Mouse (Mus musculus): ENCODE measurements at regions not wholly inside any gene's neighbourhood (a gene's known extent, or its start where the extent isn't known, plus 50 kb on each side); places are given as distances from the start of the nearest gene placed in this dataset.
"Not testable (repeated sequence)": the region's sequence is repeated elsewhere in the genome, so short reads cannot be mapped to it uniquely, and the experiment has no call there.

DNA sequence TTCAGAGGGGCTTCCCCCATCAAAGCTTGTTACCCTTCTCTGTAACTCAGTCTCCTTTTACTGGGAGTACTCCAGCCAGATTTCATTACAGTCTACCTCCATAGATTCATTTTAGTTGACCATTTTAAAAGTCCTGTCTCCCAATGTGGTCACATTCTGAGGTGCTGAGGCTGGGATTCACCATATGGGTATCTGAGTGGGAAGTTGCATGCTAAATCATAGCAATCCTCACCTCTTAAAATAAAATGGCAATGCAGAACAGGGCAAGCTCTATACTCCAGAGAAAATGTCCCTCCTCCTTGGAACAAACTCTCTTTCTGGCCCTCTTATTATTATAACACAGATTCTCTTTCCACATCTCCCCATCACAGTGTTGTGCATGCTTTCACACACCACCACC, 143.8 kb upstream of the Pou1f1 start:
- Histone ChIP-seq H3K9ac (replicated peaks; ENCODE audit: low read length, poor library complexity, severe bottlenecking) (no peak overlapping the region), H3K4me2 (ENCODE audit: low read depth, low read length, poor library complexity, severe bottlenecking) (no peak overlapping the region), H3K27me3 (ENCODE audit: insufficient read depth, low read length) (no peaks in the 10 kb centered on the region), H3K36me3 (ENCODE audit: insufficient read depth, low read length) (no peaks in the 10 kb centered on the region), H3K4me3 (ENCODE audit: low read depth, low read length) (no peak overlapping the region), H3K4me1 (ENCODE audit: insufficient read depth, low read length) (no peaks in the 10 kb centered on the region), H3K9me3 (ENCODE audit: low read length) (no peaks in the 10 kb centered on the region), H3K27ac (ENCODE audit: low read depth, low read length) (no peak overlapping the region)
- DNase-seq (ENCODE audit: low spot score) = no peak
- no peak for ATAC-seq (ENCODE audit: low FRiP score)
- no peak for TF ChIP-seq CTCF (IDR thresholded peaks at IDR 0.05)

DNA sequence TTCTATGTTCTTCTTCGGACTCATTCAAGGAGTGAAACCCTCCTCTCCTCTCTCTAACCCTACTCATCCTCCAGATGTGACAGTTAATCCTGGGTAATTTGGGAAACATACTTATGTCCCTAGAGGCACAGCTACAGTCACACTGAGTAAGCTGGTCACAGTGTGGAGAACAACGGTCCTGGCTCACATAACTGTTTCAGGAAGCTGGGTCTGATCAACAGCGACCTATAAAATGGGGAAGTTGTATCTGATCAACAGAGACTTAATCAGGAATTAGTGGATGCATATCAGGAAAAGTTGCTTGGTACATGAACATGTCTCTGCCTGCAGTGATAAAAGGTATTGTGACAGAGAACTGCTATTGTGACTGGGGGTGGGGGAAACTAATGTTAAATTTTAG, 142.0 kb upstream of the Pou1f1 start:
- Histone ChIP-seq H3K4me2 (ENCODE audit: low read depth, low read length, poor library complexity, severe bottlenecking) (no peak overlapping the region), H3K27ac (ENCODE audit: low read depth, low read length) (no peak overlapping the region), H3K4me3 (ENCODE audit: low read depth, low read length) (no peak overlapping the region), H3K27me3 (ENCODE audit: insufficient read depth, low read length) (no peaks in the 10 kb centered on the region), H3K4me1 (ENCODE audit: insufficient read depth, low read length) (no peaks in the 10 kb centered on the region), H3K9ac (replicated peaks; ENCODE audit: low read length, poor library complexity, severe bottlenecking) (no peak overlapping the region), H3K9me3 (ENCODE audit: low read length) (no peaks in the 10 kb centered on the region), H3K36me3 (ENCODE audit: insufficient read depth, low read length) (no peaks in the 10 kb centered on the region)
- ATAC-seq (ENCODE audit: low FRiP score) = no peak
- no peak for DNase-seq (ENCODE audit: low spot score)
- no peak for TF ChIP-seq CTCF (IDR thresholded peaks at IDR 0.05)
- WGBS = 69% methylated on average over 3 of the region's 3 CpGs

DNA sequence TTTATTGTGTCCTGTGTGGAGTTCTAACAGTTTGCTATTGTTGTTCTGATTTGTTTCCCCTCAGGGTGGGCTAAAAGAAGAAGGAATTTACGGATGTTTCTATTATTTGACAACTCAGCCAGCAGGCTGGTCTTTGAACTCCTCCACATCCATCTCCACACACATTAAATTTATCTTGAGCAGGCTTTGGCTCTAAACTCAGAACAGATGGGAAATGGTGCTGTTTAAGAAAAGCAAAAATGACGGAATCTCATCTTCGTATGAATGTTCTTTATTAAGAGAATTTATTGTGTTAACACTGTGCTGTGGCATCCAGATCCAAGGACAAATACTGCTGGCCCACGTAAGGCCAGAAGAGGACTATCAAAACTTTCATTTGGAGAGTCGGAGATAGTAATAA, 140.4 kb upstream of the Pou1f1 start:
- no peak overlapping the region for H3K4me3 ChIP-seq (ENCODE audit: low read depth, low read length)
- TF ChIP-seq CTCF (IDR thresholded peaks at IDR 0.05) = no peak
- 76% methylated on average over 5 of the region's 5 CpGs for whole genome bisulfite sequencing
- H3K9ac ChIP-seq (replicated peaks; ENCODE audit: low read length, poor library complexity, severe bottlenecking) = no peak overlapping the region
- H3K9me3 ChIP-seq (ENCODE audit: low read length) = no peaks in the 10 kb centered on the region
- no peak overlapping the region for H3K27ac ChIP-seq (ENCODE audit: low read depth, low read length)
- ATAC-seq (ENCODE audit: low FRiP score) (no peak), DNase-seq (ENCODE audit: low spot score) (no peak)
- H3K36me3 ChIP-seq (ENCODE audit: insufficient read depth, low read length) = no peaks in the 10 kb centered on the region
- H3K27me3 ChIP-seq (ENCODE audit: insufficient read depth, low read length) = no peaks in the 10 kb centered on the region
- no peaks in the 10 kb centered on the region for H3K4me1 ChIP-seq (ENCODE audit: insufficient read depth, low read length)
- no peak overlapping the region for H3K4me2 ChIP-seq (ENCODE audit: low read depth, low read length, poor library complexity, severe bottlenecking)

DNA sequence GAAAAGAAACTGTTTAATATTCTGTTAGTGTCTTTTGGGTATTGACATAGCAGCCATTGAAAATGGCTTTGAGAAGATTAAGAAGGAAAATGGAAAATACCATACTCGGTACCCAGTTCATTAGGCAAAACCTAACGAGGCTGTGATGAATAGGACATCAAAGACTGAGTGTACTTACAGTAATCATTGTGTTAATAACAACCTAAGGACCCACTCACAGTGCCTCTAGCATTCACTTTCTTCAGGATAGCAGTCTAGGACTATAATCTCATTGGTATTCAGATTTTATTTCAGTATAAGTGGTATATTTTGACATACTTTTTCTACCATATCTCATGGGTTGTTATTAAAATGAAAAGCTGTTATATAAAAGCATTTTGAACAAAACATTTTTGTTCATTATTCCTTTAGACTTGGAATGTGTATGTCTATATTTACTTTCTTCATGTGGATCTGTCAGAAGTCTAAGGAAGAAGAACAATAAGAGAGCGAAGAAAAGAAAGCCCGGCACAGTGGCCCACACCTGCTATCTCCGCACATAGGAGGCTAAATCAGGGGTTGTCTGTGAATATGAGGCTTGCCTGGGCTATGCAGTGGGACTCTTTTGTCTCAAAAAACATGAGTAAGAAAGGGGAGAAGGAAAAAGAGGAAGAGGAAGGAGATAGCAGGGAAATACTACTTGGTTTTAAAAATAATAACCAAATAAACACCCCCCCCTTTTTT, 116.2 kb upstream of the Pou1f1 start:
- Histone ChIP-seq H3K4me3 (ENCODE audit: low read depth, low read length) (no peak overlapping the region), H3K4me2 (ENCODE audit: low read depth, low read length, poor library complexity, severe bottlenecking) (no peak overlapping the region), H3K27me3 (ENCODE audit: insufficient read depth, low read length) (no peaks in the 10 kb centered on the region), H3K27ac (ENCODE audit: low read depth, low read length) (no peak overlapping the region), H3K36me3 (ENCODE audit: insufficient read depth, low read length) (no peaks in the 10 kb centered on the region), H3K9me3 (ENCODE audit: low read length) (no peaks in the 10 kb centered on the region), H3K4me1 (ENCODE audit: insufficient read depth, low read length) (no peaks in the 10 kb centered on the region), H3K9ac (replicated peaks; ENCODE audit: low read length, poor library complexity, severe bottlenecking) (no peak overlapping the region)
- TF ChIP-seq CTCF (IDR thresholded peaks at IDR 0.05) = no peak
- DNase-seq (ENCODE audit: low spot score) = no peak
- WGBS = 56% methylated on average over 5 of the region's 5 CpGs
- ATAC-seq (ENCODE audit: low FRiP score) = no peak

GRCm38 (mm10) chr16:65404816-65405215, 115.5 kb upstream of the Pou1f1 start:
- DNase-seq (ENCODE audit: low spot score) (no peak), ATAC-seq (ENCODE audit: low FRiP score) (no peak)
- Histone ChIP-seq H3K9ac (replicated peaks; ENCODE audit: low read length, poor library complexity, severe bottlenecking) (no peak overlapping the region), H3K36me3 (ENCODE audit: insufficient read depth, low read length) (no peaks in the 10 kb centered on the region), H3K27me3 (ENCODE audit: insufficient read depth, low read length) (no peaks in the 10 kb centered on the region), H3K27ac (ENCODE audit: low read depth, low read length) (no peak overlapping the region), H3K4me2 (ENCODE audit: low read depth, low read length, poor library complexity, severe bottlenecking) (no peak overlapping the region), H3K4me3 (ENCODE audit: low read depth, low read length) (no peak overlapping the region), H3K4me1 (ENCODE audit: insufficient read depth, low read length) (no peaks in the 10 kb centered on the region), H3K9me3 (ENCODE audit: low read length) (no peaks in the 10 kb centered on the region)
- 84% methylated on average over 5 of the region's 5 CpGs for WGBS
- TF ChIP-seq CTCF (IDR thresholded peaks at IDR 0.05) = no peak

DNA sequence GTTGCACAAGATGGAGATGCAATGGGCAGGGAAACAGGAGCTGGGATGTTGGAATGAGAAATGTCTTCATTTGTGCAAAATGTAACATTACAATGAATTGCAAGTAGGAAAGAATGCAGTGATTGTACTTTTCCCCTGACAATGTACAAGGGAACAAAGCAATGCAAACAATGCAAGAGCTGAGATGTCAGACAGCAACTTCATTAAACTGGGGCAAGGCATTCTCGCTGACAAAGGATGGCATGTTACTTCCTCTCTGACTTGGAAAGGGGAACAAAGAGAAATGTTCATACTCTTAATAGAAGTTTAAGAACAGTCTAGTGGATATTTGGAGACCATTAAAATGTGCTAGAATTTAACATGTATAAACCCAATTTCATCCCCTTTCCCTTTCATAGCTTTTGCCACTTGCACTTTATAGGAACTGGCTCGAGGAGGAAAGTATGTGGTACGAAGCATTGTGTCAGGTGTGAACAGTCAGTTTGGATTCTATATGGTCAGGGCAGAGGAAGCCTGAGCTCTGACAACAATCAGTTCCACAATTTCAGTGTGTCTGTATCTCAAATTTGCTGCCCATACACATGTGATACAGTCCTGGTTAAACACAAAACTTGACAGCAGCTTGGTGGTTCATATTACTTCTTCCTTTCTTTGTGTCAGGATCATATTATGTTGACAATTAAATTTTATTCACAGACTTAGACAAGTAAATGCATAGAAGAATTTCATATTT, 114.3 kb upstream of the Pou1f1 start:
- Histone ChIP-seq H3K9me3 (ENCODE audit: low read length) (no peaks in the 10 kb centered on the region), H3K27me3 (ENCODE audit: insufficient read depth, low read length) (no peaks in the 10 kb centered on the region), H3K36me3 (ENCODE audit: insufficient read depth, low read length) (no peaks in the 10 kb centered on the region), H3K9ac (replicated peaks; ENCODE audit: low read length, poor library complexity, severe bottlenecking) (no peak overlapping the region), H3K27ac (ENCODE audit: low read depth, low read length) (no peak overlapping the region), H3K4me2 (ENCODE audit: low read depth, low read length, poor library complexity, severe bottlenecking) (no peak overlapping the region), H3K4me1 (ENCODE audit: insufficient read depth, low read length) (no peaks in the 10 kb centered on the region), H3K4me3 (ENCODE audit: low read depth, low read length) (no peak overlapping the region)
- 59% methylated on average over 3 of the region's 3 CpGs for WGBS
- no peak for DNase-seq (ENCODE audit: low spot score)
- no peak for ATAC-seq (ENCODE audit: low FRiP score)
- TF ChIP-seq CTCF (IDR thresholded peaks at IDR 0.05) = no peak

DNA sequence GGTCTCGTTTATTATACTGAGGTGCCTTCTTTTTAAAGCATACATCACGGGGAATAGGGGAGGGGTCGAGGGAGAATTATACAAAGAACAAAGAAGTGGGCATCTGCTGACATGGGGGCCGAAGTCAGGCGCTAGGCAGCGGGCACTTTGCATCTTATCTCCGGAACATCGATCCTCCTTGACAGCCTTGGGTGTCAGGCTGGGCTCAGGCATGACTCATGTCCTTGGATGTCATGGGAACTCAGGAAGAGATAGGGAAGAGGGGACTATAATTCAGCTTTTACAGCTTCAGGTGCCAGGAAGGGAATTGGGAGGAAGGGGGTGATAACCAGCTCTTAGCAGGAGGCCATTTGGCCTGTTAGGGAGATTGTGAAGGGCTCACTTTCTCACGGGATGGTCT, 88.3 kb upstream of the Pou1f1 start:
- not testable (repeated sequence) for H3K36me3 ChIP-seq (ENCODE audit: insufficient read depth, low read length); DNase-seq (ENCODE audit: low spot score); H3K9me3 ChIP-seq (ENCODE audit: low read length); H3K27ac ChIP-seq (ENCODE audit: low read depth, low read length); H3K4me2 ChIP-seq (ENCODE audit: low read depth, low read length, poor library complexity, severe bottlenecking); ATAC-seq (ENCODE audit: low FRiP score); H3K4me3 ChIP-seq (ENCODE audit: low read depth, low read length); H3K4me1 ChIP-seq (ENCODE audit: insufficient read depth, low read length); H3K27me3 ChIP-seq (ENCODE audit: insufficient read depth, low read length); H3K9ac ChIP-seq (replicated peaks; ENCODE audit: low read length, poor library complexity, severe bottlenecking)
- WGBS = 91% methylated on average over 8 of the region's 9 CpGs

Data from midbrain, postnatal 0 days (tissue).